Mouse (Mus musculus) liver, embryonic 12.5 days (tissue): ENCODE results near the gene Six1. TPM values are rescaled to one million over a fixed set of nuclear protein-coding genes. Genes with fewer than 3 reads are reported as not detected.

Source experiments
- ATAC-seq: fragments of 200-750 bp; cut with Nextera tagmentation; 2 replicates; pipeline ENCODE4 v1.8.0; 2017; ENCODE audit warnings: moderate number of reproducible peaks, mild to moderate bottlenecking, moderate library complexity
- H3K27ac ChIP-seq: fragments of 300-500 bp; sonication (generic); 2 replicates; pipeline ENCODE4 v1.5.1; 2016; ENCODE audit warnings: mild to moderate bottlenecking
- H3K27me3 ChIP-seq: fragments of 300-500 bp; sonication (generic); replicated peaks from 2 replicates; pipeline ENCODE4 v1.6.1; 2016; ENCODE audit warnings: mild to moderate bottlenecking, moderate library complexity
- H3K36me3 ChIP-seq: fragments of 300-500 bp; sonication (generic); 2 replicates; pipeline ENCODE4 v1.6.1; 2016; ENCODE audit warnings: mild to moderate bottlenecking, moderate library complexity
- H3K4me1 ChIP-seq: fragments of 300-500 bp; sonication (generic); 2 replicates; pipeline ENCODE4 v1.6.1; 2016
- H3K4me2 ChIP-seq: fragments of 300-500 bp; sonication (generic); 2 replicates; pipeline ENCODE4 v1.6.1; 2016; ENCODE audit warnings: mild to moderate bottlenecking, moderate library complexity
- H3K4me3 ChIP-seq: fragments of 300-500 bp; sonication (generic); 2 replicates; pipeline ENCODE4 v1.5.1; 2016; ENCODE audit warnings: mild to moderate bottlenecking, moderate library complexity
- H3K9ac ChIP-seq: fragments of 300-500 bp; sonication (generic); 2 replicates; pipeline ENCODE4 v1.6.1; 2016; ENCODE audit warnings: mild to moderate bottlenecking, moderate library complexity
- H3K9me3 ChIP-seq: fragments of 300-500 bp; sonication (generic); replicated peaks from 2 replicates; pipeline ENCODE4 v1.6.1; 2016; ENCODE audit warnings: mild to moderate bottlenecking, moderate library complexity
- WGBS: fragments of 180-500 bp; shearing (Covaris S2); methylation state at CpG from one replicate; pipeline ENCODE4 v1.1.7; 2016; ENCODE audit not compliant: insufficient replicate concordance; 5-methylcytosine and 5-hydroxymethylcytosine counted together
- polyA plus RNA-seq: library from polyadenylated mRNA; unstranded; fragments of >200 nt; fragmentation: Nextera tagmentation; extraction: Ambion mirVana; gene quantifications from 2 replicates; pipeline ENCODE4 v1.2.1, GENCODE M21; 2016

Gene Six1
- polyA plus RNA-seq, 1 experiment from 2014 or later = 0.19 TPM

DNA sequence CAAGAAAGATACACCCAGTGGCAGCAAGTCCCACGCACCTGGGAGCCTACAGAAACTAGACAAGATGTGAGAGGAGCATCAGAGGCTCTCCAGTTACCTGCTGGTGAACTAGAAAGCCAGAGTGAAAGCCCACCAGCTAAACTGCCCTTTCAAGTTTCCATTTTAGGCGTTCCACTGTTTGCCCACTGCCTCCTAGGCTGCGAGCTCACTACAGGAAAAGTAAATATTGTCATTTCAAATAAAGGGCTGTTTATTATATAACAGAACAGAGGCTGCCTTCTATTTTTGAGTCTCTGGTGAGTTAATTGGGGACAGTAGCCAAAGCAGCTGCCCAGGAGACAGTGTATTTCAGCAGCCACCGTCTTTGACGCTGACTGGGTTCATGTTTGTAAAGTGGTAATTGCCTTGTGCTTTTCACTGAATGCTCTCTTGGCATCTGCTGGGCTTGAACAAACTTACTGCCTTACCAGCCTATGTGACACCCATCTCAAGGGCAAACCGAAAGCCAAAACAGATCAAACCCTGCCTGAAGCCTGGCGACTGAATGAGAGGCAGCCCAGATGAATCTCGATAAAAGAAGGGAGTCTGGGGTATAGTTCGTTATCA is 7.2 kb upstream of the Six1 start:
- no peak overlapping the region for H3K4me2 ChIP-seq
- H3K4me3 ChIP-seq = no peak overlapping the region
- H3K4me1 ChIP-seq = no peaks in the 10 kb centered on the region
- no peak for ATAC-seq
- no peaks in the 10 kb centered on the region for H3K36me3 ChIP-seq
- WGBS = 42% methylated on average over 9 of the region's 9 CpGs
- H3K27me3 ChIP-seq = peaks cover 41% of the 10 kb centered on the region
- H3K9me3 ChIP-seq = no peaks in the 10 kb centered on the region
- H3K9ac ChIP-seq = no peak overlapping the region
- no peak overlapping the region for H3K27ac ChIP-seq

DNA sequence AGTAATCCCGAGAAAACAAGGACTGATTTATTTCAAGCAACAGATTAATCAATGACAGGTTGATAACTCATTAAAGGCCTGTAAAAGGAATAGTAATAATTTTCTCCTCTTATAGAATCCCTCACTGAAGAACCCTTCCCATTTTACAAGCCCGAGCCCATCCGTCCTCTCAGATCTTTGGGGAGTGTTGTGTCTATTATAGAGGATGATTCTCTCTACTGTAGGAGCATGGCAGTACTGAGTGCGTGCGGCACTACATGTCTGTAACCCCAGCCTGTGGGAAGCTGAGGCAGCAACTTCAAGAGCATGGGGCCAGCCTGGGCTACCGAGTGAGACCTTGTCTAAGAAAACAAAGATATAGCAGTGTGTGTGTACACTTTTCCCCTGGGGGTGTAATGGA is 3.8 kb upstream of the Six1 start:
- H3K9me3 ChIP-seq = no peaks in the 10 kb centered on the region
- no peak overlapping the region for H3K4me2 ChIP-seq
- no peaks in the 10 kb centered on the region for H3K36me3 ChIP-seq
- peaks cover 10% of the 10 kb centered on the region; the same call in 1 of the 2 replicates for H3K4me1 ChIP-seq
- no peak for ATAC-seq
- 68% methylated on average over 6 of the region's 6 CpGs for WGBS
- peaks cover 76% of the 10 kb centered on the region for H3K27me3 ChIP-seq
- no peak overlapping the region for H3K27ac ChIP-seq
- no peak overlapping the region for H3K4me3 ChIP-seq
- no peak overlapping the region for H3K9ac ChIP-seq

DNA sequence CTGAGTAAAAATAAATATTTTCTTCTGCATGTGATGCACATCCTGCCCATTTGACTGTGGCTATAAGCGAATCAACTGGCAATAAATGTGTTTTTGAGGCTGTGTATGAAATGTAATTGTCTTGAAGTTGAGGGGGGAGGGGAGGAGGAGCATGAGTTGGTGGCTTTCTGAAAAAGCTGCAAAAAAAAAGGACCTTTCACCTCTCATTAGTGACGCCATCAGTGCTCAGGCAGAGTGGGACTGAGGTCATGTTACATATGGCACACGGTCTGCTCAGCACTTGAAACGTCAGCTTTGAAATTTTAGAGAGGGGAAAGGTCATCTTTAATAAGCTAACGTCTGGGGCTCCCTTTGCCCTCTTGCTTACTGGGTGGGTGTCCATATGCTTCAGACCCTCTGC is 1.8 kb upstream of the Six1 start:
- no peak overlapping the region for H3K9ac ChIP-seq
- H3K4me1 ChIP-seq = peaks cover 10% of the 10 kb centered on the region; the same call in 1 of the 2 replicates
- H3K27me3 ChIP-seq = peaks cover 82% of the 10 kb centered on the region
- no peak overlapping the region for H3K4me2 ChIP-seq
- H3K4me3 ChIP-seq = no peak overlapping the region
- H3K36me3 ChIP-seq = no peaks in the 10 kb centered on the region
- 19% methylated on average over 5 of the region's 5 CpGs for WGBS
- H3K27ac ChIP-seq = no peak overlapping the region
- no peaks in the 10 kb centered on the region for H3K9me3 ChIP-seq
- ATAC-seq = no peak

DNA sequence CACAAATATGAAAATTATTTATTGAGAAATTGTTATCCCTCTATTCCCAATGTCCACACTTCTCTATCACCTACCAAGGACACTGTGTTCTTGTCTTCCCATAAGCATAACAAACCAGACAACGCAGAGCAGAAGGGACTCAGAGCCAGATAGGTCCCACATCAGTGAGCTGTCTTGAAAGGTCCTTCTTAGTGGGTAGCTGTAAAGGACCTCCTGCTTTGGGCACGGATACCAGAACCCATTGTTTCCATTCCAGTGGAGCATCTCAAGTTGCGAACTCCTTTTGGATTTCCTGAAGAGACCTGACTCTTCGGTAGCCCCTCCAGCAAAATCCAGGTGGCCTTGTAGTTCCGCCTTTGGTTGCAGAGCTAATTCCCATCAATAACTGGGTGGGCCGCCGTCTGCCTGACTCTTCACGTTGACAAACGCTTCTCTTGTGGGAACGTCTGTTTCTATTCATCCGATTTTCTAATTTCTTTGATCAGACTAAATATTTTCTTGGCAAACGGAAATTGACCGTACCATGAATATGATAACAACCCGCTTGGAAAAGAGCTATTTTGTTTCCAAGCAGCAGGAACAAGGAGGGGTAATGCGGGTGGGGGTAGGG is 994 bp upstream of the Six1 start:
- Histone ChIP-seq H3K27ac (no peak overlapping the region), H3K4me2 (peak overlapping the region; percentile 78), H3K36me3 (no peaks in the 10 kb centered on the region), H3K9me3 (no peaks in the 10 kb centered on the region), H3K27me3 (peaks cover 90% of the 10 kb centered on the region), H3K4me3 (no peak overlapping the region), H3K4me1 (peaks cover 10% of the 10 kb centered on the region; the same call in 1 of the 2 replicates), H3K9ac (no peak overlapping the region)
- ATAC-seq = no peak
- WGBS = 21% methylated on average over 15 of the region's 15 CpGs

DNA sequence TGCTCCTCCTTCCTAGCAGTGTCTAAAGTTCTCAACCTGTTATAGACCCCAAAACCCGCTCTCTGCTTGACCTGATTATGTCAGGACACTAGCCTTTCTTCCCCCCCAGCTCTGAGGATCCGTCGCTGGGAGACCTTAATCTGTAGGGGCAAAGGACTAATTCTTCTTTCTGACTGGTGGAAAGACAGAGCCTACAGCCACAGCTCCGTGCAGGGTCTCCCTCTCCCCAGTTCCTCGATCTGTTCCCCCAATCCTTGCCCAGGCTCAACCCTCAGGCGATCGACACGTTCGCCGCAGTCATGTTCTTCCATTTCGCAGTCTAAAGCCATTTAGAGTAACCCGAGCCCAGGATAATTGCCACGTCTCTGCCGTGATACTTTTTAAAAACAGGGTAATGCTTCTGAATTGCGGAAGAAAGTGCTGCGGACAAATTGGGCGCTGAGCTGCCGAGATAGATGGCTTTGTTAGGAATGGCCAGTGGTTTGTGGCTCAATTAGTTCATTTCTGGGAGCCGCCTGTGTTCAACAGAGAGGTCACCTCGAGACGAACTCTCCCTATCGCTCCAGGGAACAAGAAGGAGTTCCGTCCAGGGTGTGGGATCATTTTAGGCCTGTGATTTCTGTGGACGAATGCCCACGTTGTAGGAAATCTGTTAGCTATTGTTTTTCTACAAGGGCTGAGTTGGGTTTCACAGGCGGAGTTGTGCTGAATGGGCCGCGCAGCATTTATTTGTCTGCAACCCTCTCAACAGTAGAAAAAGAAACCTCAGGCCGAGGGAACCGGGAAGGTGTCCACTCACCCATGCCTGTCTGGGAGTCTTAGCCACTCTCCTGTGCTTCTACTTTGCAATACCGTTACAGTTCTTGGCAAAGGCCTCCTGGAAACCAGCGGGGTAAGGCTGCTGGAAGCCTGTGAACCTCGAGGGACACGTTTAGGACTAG is 766 bp downstream of the Six1 start:
- Histone ChIP-seq H3K4me3 (peak overlapping the region; percentile 58), H3K27me3 (peaks cover 100% of the 10 kb centered on the region), H3K36me3 (no peaks in the 10 kb centered on the region), H3K4me1 (peaks cover 10% of the 10 kb centered on the region; the same call in 1 of the 2 replicates), H3K27ac (no peak overlapping the region), H3K4me2 (peak overlapping the region; percentile 78), H3K9ac (no peak overlapping the region), H3K9me3 (no peaks in the 10 kb centered on the region)
- ATAC-seq = peak; percentile 40
- WGBS = 2% methylated on average over 34 of the region's 34 CpGs

DNA sequence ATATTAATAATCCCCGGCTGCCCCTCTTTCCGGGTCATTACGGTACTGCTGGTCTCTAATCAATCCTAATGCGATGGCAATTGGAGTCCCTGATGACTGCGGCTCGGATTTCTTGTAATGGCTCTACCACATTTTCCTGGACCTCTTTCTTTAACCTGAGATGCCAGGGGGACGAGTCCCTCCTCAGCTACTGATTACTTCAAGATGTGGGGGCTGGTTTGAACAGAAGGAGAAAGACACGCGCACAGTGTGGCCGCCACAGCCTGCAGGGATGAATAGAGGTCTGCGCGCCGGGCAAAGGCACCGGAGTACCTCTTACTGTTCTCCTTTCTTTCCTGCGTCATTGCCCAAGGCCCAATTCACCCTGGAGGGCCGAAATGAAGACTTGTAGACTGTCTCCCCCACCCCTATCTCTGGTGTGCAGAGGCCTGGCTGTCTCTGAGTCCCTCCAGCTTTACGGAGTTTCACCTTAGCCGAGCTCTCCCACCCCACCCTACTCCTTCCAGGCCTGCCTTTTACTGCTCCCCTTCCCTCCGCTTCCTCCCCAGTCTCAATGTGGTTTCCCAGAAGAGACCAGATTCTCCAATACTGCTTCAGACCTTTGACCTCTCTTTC is 1.5 kb downstream of the Six1 start:
- 4% methylated on average over 19 of the region's 19 CpGs for WGBS
- no peak overlapping the region for H3K27ac ChIP-seq
- H3K4me3 ChIP-seq = no peak overlapping the region
- H3K9me3 ChIP-seq = no peaks in the 10 kb centered on the region
- H3K36me3 ChIP-seq = no peaks in the 10 kb centered on the region
- H3K4me1 ChIP-seq = peaks cover 10% of the 10 kb centered on the region; the same call in 1 of the 2 replicates
- peaks cover 100% of the 10 kb centered on the region for H3K27me3 ChIP-seq
- H3K9ac ChIP-seq = no peak overlapping the region
- no peak overlapping the region for H3K4me2 ChIP-seq
- no peak for ATAC-seq

DNA sequence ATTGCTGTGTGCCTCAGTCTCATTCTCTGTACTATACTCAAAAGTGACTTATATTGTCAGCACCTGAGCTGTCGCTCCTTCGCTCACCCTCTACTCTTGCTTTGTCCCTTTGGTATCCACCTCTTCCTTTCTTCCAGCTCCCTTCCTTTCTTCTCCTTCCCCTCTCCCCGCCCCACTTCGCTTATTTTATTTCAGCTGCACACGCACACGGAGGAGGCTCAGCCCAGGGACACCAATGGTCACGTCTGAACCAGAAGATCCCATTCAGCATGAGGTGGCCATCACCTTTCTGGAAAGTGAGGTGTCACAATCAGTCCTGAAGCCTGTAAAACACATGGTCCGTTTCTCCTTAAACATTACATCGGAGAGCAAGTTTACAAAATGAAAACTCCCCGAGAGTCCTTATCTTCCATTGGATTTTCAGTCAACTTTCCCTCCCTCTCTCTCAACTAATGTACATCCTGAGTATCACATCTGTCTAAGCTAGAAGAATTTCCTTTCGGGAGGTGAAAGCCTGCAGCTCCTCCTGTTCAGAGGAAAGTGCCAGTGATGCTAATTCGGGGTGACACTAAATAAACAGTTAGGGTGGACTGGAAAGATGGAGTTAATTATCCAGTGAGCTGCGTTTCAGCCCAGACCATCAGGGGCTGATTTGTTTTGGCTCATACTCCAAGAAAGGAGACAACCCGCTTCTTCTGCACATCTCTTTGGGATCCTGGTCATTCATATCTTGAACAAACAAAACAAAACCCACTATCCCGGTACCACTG is 2.7 kb downstream of the Six1 start:
- no peak overlapping the region for H3K4me2 ChIP-seq
- H3K4me3 ChIP-seq = no peak overlapping the region
- peaks cover 20% of the 10 kb centered on the region for H3K4me1 ChIP-seq
- no peaks in the 10 kb centered on the region for H3K9me3 ChIP-seq
- no peak for ATAC-seq
- no peak overlapping the region for H3K9ac ChIP-seq
- H3K27ac ChIP-seq = no peak overlapping the region
- WGBS = 2% methylated on average over 15 of the region's 15 CpGs
- peaks cover 100% of the 10 kb centered on the region for H3K27me3 ChIP-seq
- H3K36me3 ChIP-seq = no peaks in the 10 kb centered on the region

DNA sequence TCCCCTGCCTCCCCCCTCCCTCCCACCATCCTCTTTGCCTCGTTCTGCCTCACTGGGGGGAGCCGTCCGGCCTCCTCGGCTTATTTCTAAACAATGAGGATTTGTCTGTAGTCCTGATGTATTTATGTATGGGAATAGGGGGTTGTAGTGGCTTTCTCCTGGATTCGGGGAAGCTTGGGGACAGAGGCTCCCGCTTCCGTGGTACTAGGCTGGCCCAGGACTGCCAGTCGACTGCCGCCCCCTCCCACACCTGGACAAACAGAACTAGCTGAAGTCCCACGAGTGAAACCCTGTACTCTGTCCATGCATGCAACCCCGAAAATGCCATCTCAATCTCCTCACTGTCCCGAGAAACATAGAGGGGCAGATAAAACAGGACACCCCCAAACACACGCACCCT is 3.4 kb downstream of the Six1 start:
- Histone ChIP-seq H3K4me3 (no peak overlapping the region), H3K27me3 (peaks cover 100% of the 10 kb centered on the region), H3K9ac (no peak overlapping the region), H3K36me3 (no peaks in the 10 kb centered on the region), H3K9me3 (no peaks in the 10 kb centered on the region), H3K4me2 (no peak overlapping the region), H3K4me1 (peaks cover 27% of the 10 kb centered on the region), H3K27ac (no peak overlapping the region)
- no peak for ATAC-seq
- WGBS = 4% methylated on average over 13 of the region's 13 CpGs

DNA sequence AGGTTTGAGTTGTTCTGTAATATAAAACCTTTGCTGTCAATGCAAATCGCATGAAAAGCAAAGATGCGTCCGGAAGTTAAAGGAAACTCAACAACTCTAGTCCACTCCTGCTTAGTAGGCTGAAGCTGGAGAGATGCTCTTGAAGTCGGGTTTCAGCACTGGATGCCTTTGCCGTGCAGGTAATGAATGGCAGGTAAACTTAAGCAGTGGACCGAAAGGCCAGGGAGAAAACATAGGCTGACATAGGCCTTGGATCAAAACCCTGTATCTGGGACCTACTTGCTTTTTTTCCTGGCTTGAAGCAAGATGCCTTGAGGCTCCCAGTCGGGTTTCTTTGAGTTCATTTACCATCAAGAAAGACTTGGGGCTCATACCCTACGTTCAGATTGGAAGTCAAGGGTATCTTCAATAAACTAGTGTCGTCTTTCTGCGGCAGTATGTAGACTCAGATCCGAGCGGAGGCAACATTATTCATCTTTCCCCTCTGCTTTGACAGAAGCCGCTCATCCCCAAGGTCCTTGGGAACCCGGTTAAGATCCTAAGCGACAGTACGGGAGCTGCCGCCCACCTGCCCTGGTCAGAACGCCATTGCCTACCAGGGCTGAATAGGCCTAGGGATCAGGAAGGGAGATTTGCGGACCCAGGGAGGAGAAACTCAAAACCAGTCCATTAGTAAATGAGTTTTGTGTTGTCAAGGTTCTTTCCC is 4.0 kb downstream of the Six1 start:
- H3K9me3 ChIP-seq = no peaks in the 10 kb centered on the region
- 6% methylated on average over 19 of the region's 19 CpGs for WGBS

DNA sequence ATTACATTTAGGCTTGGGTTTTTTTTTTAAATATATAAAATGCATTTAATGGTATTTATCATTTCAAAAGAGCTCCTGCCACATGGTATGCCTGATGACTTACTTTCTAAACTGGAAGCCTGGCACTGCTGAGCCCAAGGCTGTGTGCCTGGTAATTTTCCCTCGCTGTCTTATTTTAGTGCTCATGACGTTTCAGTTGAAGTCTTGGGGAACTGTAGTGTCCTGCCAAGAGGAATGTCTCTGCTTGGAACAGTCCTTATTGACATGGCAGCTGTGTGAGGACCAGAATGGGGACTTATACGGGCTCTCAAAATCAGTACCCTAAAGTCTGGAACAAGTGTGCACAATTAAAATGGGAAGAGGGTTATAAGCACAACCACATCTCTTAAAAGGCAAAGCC is 5.2 kb downstream of the Six1 start:
- Histone ChIP-seq H3K27me3 (peaks cover 100% of the 10 kb centered on the region), H3K4me3 (no peak overlapping the region), H3K27ac (no peak overlapping the region), H3K36me3 (no peaks in the 10 kb centered on the region), H3K4me1 (peaks cover 36% of the 10 kb centered on the region), H3K9ac (no peak overlapping the region), H3K9me3 (no peaks in the 10 kb centered on the region), H3K4me2 (no peak overlapping the region)
- no peak for ATAC-seq
- WGBS = 1% methylated on average over 3 of the region's 3 CpGs

More for the DNA sequence above, 4.0 kb downstream of the Six1 start:
- Histone ChIP-seq H3K9ac (no peak overlapping the region), H3K36me3 (no peaks in the 10 kb centered on the region), H3K4me1 (peaks cover 33% of the 10 kb centered on the region), H3K27me3 (peaks cover 100% of the 10 kb centered on the region), H3K4me3 (no peak overlapping the region), H3K27ac (no peak overlapping the region), H3K4me2 (no peak overlapping the region)
- ATAC-seq = no peak

DNA sequence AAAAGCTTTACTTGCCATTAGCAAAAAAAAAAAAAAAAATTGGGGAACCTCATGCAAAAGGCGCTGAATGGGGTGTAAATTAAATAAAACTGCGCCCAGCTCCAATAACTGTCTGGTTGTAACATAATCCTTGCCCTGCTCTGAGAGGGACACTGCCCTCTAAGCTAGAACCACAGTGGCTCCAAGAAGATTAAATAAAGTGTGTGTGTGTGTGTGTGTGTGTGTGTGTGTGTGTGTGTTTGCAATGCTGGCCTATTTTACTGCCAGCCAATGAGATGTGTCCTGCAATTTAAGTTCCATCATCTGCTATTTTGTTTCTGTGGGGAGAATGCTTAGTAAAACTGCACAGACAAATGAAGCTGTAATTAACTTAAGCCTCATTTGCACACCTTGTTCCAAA is 6.1 kb downstream of the Six1 start:
- H3K4me1 ChIP-seq = peaks cover 30% of the 10 kb centered on the region
- no peak overlapping the region for H3K9ac ChIP-seq
- no peak overlapping the region for H3K27ac ChIP-seq
- no peak overlapping the region for H3K4me2 ChIP-seq
- no peaks in the 10 kb centered on the region for H3K9me3 ChIP-seq
- ATAC-seq = no peak
- 8% methylated on average over 2 of the region's 2 CpGs for WGBS
- H3K36me3 ChIP-seq = no peaks in the 10 kb centered on the region
- no peak overlapping the region for H3K4me3 ChIP-seq
- H3K27me3 ChIP-seq = peaks cover 98% of the 10 kb centered on the region
